7 mouse cellular contexts compared by ENCODE assay signal in genomic region chr11:115162205-115162601, GRCm38 (mm10). TPM values are rescaled to one million over a fixed set of nuclear protein-coding genes. Genes with fewer than 3 reads are reported as not detected.
DNase-seq lines count a peak whose midpoint lies in the region; ATAC-seq and TF ChIP-seq lines count a peak whose summit lies in the region.

No protein-coding gene starts in this region.

- H3K27me3 ChIP-seq in lung, embryonic 15.5 days: peaks cover 25% of the 10 kb centered on the region; the same call in 1 of the 2 replicates
- peaks cover 73% of the 10 kb centered on the region for H3K27me3 ChIP-seq in forebrain, embryonic 10.5 days (ENCODE audit: poor library complexity, severe bottlenecking)
- peaks cover 52% of the 10 kb centered on the region for H3K27me3 ChIP-seq in limb, embryonic 10.5 days (ENCODE audit: low read depth, poor library complexity, severe bottlenecking)
- H3K27me3 ChIP-seq in small intestine, adult 2 months (ENCODE audit: control insufficient read depth, insufficient read depth, low read length): no peaks in the 10 kb centered on the region
- no peaks in the 10 kb centered on the region for H3K27me3 ChIP-seq in kidney, adult 2 months (replicated peaks; ENCODE audit: control insufficient read depth, insufficient read depth, low read length)

- TF ChIP-seq POLR2A in small intestine, adult 2 months (IDR thresholded peaks at IDR 0.05; ENCODE audit: low read depth, low read length): no peak
- TF ChIP-seq POLR2A in kidney, adult 2 months (IDR thresholded peaks at IDR 0.05; ENCODE audit: low read depth, low read length): no peak

- TF ChIP-seq CTCF in small intestine, adult 2 months (IDR thresholded peaks at IDR 0.05; ENCODE audit: extremely low read depth, insufficient read length, insufficient replicate concordance, low read depth, low read length): no peak
- TF ChIP-seq CTCF in kidney, adult 2 months (conservative IDR thresholded peaks at IDR 0.05; ENCODE audit: insufficient read depth, insufficient read length, low read depth, low read length): no peak

- H3K4me2 ChIP-seq in lung, embryonic 15.5 days: peak overlapping the region; percentile 83

- peak overlapping the region; percentile 66 for H3K4me3 ChIP-seq in lung, embryonic 15.5 days
- H3K4me3 ChIP-seq in forebrain, embryonic 10.5 days: peak overlapping the region; percentile 82
- peak overlapping the region; percentile 63 for H3K4me3 ChIP-seq in limb, embryonic 10.5 days
- peak overlapping the region; percentile 15; the same call in 1 of the 2 replicates for H3K4me3 ChIP-seq in small intestine, adult 2 months (ENCODE audit: low read depth, low read length)
- H3K4me3 ChIP-seq in kidney, adult 2 months (ENCODE audit: insufficient read depth, low read depth, low read length): no peak overlapping the region

- peaks cover 54% of the 10 kb centered on the region for H3K4me1 ChIP-seq in lung, embryonic 15.5 days
- peaks cover 73% of the 10 kb centered on the region for H3K4me1 ChIP-seq in forebrain, embryonic 10.5 days
- H3K4me1 ChIP-seq in limb, embryonic 10.5 days: peaks cover 64% of the 10 kb centered on the region
- H3K4me1 ChIP-seq in small intestine, adult 2 months (ENCODE audit: control insufficient read depth, insufficient read depth, insufficient read length, low read length): peaks cover 24% of the 10 kb centered on the region
- H3K4me1 ChIP-seq in kidney, adult 2 months (ENCODE audit: control insufficient read depth, insufficient read depth, low read length): peaks cover 8% of the 10 kb centered on the region; the same call in 1 of the 2 replicates

- H3K27ac ChIP-seq in lung, embryonic 15.5 days: peak overlapping the region; percentile 59
- peak overlapping the region; percentile 85 for H3K27ac ChIP-seq in forebrain, embryonic 10.5 days
- peak overlapping the region; percentile 80; the same call in 1 of the 2 replicates for H3K27ac ChIP-seq in limb, embryonic 10.5 days
- H3K27ac ChIP-seq in small intestine, adult 2 months (ENCODE audit: insufficient read depth, low read depth, low read length): peak overlapping the region; percentile 95
- no peak overlapping the region for H3K27ac ChIP-seq in kidney, adult 2 months (ENCODE audit: insufficient read depth, low read depth, low read length)

- H3K9ac ChIP-seq in lung, embryonic 15.5 days: peak overlapping the region; percentile 25; the same call in 1 of the 2 replicates

- 17% methylated on average over 9 of the region's 9 CpGs for WGBS in lung, embryonic 15.5 days
- 15% methylated on average over 9 of the region's 9 CpGs for WGBS in forebrain, embryonic 10.5 days
- WGBS in limb, embryonic 10.5 days: 25% methylated on average over 9 of the region's 9 CpGs
- WGBS in small intestine, adult 2 months: 39% methylated on average over 9 of the region's 9 CpGs
- WGBS in kidney, adult 2 months: 44% methylated on average over 9 of the region's 9 CpGs

- H3K36me3 ChIP-seq in lung, embryonic 15.5 days: no peaks in the 10 kb centered on the region
- no peaks in the 10 kb centered on the region for H3K36me3 ChIP-seq in forebrain, embryonic 10.5 days (replicated peaks)
- no peaks in the 10 kb centered on the region for H3K36me3 ChIP-seq in limb, embryonic 10.5 days
- H3K36me3 ChIP-seq in small intestine, adult 2 months (ENCODE audit: control insufficient read depth, insufficient read depth, low read length): peaks cover 11% of the 10 kb centered on the region
- no peaks in the 10 kb centered on the region for H3K36me3 ChIP-seq in kidney, adult 2 months (ENCODE audit: control insufficient read depth, insufficient read depth, low read length)

- DNase-seq in lung, postnatal 4 days: no peak
- DNase-seq in forebrain, embryonic 10.5 days (ENCODE audit: extremely low spot score, low spot score): no peak
- no peak for DNase-seq in limb, embryonic 10.5 days (ENCODE audit: low spot score)
- DNase-seq in left cerebral cortex, adult 9 months (ENCODE audit: low spot score in 2 of 2): no peak
- no peak for DNase-seq in kidney, adult 2 months

- no peaks in the 10 kb centered on the region for H3K9me3 ChIP-seq in lung, embryonic 15.5 days
- no peaks in the 10 kb centered on the region for H3K9me3 ChIP-seq in forebrain, embryonic 10.5 days
- no peaks in the 10 kb centered on the region for H3K9me3 ChIP-seq in limb, embryonic 10.5 days (replicated peaks)

- no peak for ATAC-seq in lung, embryonic 15.5 days (ENCODE audit: borderline replicate concordance, extremely low read depth, low FRiP score, low TSS enrichment)

RNA-seq across cellular contexts. Expression of gene Slc9a3r1, which starts 0.9 kb away (rescaled TPM):
- polyA plus RNA-seq in lung, embryonic 15.5 days (2015; fragmentation: Nextera tagmentation; extraction: Ambion mirVana): 55.0 and 58.2 TPM in 2 replicates
- 36.6 and 38.1 TPM in 2 replicates for polyA plus RNA-seq in forebrain, embryonic 10.5 days (2016; fragmentation: Nextera tagmentation; extraction: Ambion mirVana)
- 30.7 and 32.2 TPM in 2 replicates for polyA plus RNA-seq in limb, embryonic 10.5 days (2016; fragmentation: Nextera tagmentation; extraction: Ambion mirVana)
- polyA plus RNA-seq in small intestine, adult 2 months (2012; rRNA removed): 314 and 949 TPM in 2 replicates
- polyA plus RNA-seq in kidney, adult 2 months (2012; rRNA removed): 229 and 239 TPM in 2 replicates

RNA-seq across cellular contexts. Expression of gene Tmem104, which starts 25.1 kb away (rescaled TPM):
- polyA plus RNA-seq in lung, embryonic 15.5 days (2015; fragmentation: Nextera tagmentation; extraction: Ambion mirVana): 10.5 and 12.3 TPM in 2 replicates
- polyA plus RNA-seq in forebrain, embryonic 10.5 days (2016; fragmentation: Nextera tagmentation; extraction: Ambion mirVana): 8.7 and 8.8 TPM in 2 replicates
- 9.1 and 9.8 TPM in 2 replicates for polyA plus RNA-seq in limb, embryonic 10.5 days (2016; fragmentation: Nextera tagmentation; extraction: Ambion mirVana)
- 10.0 and 21.0 TPM in 2 replicates for polyA plus RNA-seq in small intestine, adult 2 months (2012; rRNA removed)
- 13.0 and 14.8 TPM in 2 replicates for polyA plus RNA-seq in kidney, adult 2 months (2012; rRNA removed)

RNA-seq across cellular contexts. Expression of gene Nat9, which starts 25.5 kb away (rescaled TPM):
- 22.0 and 23.8 TPM in 2 replicates for polyA plus RNA-seq in lung, embryonic 15.5 days (2015; fragmentation: Nextera tagmentation; extraction: Ambion mirVana)
- polyA plus RNA-seq in forebrain, embryonic 10.5 days (2016; fragmentation: Nextera tagmentation; extraction: Ambion mirVana): 16.9 and 20.6 TPM in 2 replicates
- 15.6 and 22.7 TPM in 2 replicates for polyA plus RNA-seq in limb, embryonic 10.5 days (2016; fragmentation: Nextera tagmentation; extraction: Ambion mirVana)
- 22.7 and 35.6 TPM in 2 replicates for polyA plus RNA-seq in small intestine, adult 2 months (2012; rRNA removed)
- 32.4 and 35.3 TPM in 2 replicates for polyA plus RNA-seq in kidney, adult 2 months (2012; rRNA removed)

RNA-seq across cellular contexts. Expression of gene Cd300lf, which starts 28.4 kb away (rescaled TPM):
- 1.3 and 1.8 TPM in 2 replicates for polyA plus RNA-seq in lung, embryonic 15.5 days (2015; fragmentation: Nextera tagmentation; extraction: Ambion mirVana)
- 0.09 and 0.10 TPM in 2 replicates for polyA plus RNA-seq in forebrain, embryonic 10.5 days (2016; fragmentation: Nextera tagmentation; extraction: Ambion mirVana)
- polyA plus RNA-seq in limb, embryonic 10.5 days (2016; fragmentation: Nextera tagmentation; extraction: Ambion mirVana): 0.06 TPM in 1 of 2 replicates, not detected in the other
- polyA plus RNA-seq in small intestine, adult 2 months (2012; rRNA removed): 3.9 and 6.9 TPM in 2 replicates
- 0.29 and 1.2 TPM in 2 replicates for polyA plus RNA-seq in kidney, adult 2 months (2012; rRNA removed)
